Mouse (Mus musculus) ovary, adult 18-20 months (tissue): ENCODE results near the gene Capzb.

ENCODE experiments used
- DNase-seq: peaks from one replicate; pipeline ENCODE4 v3.0.0; 2022; ENCODE audit warnings: low spot score, mixed read lengths

Capzb gene

DNA sequence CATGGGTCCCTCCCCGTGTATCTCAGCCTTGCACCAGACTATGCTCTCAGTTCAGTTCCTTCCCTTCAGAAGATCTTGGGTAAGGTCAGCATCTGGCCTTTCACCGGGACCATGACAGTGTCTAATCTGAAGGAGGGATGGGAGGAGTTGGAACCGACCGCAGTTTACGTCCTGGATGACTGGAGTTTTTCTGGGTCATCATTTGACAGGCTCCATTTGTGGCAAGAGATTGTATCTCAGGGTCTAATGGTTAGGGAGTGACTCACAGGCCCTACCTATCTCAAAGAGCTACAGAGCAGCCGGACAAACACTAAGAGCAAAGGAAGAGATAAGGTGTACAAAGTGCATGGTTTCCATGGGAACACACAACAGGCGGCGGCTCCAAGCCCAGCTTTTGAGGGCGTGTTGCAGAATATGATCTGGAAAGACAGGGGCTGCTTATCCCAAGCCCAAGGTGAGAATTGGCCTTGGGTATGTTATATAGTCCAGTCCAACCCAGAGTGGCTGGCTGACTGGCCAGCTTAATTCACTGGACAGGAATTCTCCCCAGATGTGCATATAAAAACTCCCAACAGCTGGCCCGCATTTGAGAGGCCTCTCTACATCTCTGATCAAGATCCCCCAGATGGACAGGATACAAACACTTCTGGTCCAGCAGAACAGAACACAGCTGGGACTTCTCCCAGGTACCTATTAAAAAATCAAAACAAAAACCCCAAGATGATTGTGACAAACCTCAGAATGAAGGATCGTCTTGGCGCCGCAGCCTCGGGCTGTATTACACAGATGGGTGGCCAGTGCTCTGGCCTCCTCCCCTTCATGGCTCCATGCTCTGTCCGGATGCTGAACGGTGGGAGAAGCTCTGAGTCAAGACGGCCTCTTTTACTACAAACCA lies 12.7 kb upstream of the Capzb start:
- peak; percentile 20 for DNase-seq

DNA sequence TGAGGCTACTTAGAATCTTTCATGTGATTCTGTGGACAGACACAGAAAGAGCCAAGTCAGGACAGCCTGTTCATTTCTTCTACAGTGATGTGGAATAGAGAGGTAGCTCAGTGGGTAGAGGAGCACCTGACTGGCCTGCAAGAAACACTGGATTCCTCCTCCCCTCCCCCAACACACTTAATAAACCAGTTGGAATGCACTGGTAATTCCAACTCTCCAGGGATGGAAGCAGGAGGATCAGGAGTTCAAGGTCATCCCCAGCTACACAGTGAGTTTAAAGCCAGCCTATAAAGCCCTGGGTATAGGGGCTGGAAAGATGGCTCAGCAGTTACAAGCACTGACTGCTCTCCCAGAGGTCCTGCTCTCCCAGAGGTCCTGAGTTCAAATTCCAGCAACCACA lies 10.2 kb upstream of the Capzb start:
- DNase-seq: no peak

DNA sequence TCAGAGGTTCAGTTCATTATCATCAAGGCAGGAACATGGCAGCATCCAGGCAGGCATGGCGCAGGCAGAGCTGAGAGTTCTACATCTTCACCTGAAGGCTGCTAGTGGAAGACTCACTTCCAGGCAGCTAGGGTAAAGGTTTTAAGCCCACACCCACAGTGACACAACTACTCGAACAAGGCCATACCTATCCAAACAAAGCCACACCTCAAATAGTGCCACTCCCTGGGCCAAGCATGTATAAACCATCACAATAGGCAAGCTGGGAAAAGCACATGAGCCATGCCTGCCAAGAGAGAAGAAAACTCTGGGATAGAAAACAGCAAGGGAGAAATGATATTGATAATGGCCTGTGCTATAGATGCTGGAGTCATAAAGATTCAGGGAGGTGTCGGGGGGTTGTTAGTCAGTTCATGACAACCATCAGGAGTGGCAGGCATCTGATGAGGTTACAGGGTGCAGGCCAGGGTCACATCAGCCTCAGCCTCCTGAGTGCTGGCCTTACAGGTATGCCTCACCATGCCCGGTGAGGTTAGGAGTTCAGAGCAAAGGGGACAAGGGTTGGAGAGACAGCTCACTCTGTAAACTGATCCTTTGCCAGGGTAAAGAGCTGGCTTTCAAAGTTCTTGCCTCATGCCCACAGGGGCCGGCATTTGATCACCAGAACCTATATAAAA lies 6.8 kb upstream of the Capzb start:
- no peak for DNase-seq

GRCm38 (mm10) chr4:139187930-139188329 lies 4.8 kb upstream of the Capzb start:
- DNase-seq: no peak

- no peak for DNase-seq
Measured at GRCm38 (mm10) chr4:139191605-139192498, 847 bp upstream of the Capzb start.

DNA sequence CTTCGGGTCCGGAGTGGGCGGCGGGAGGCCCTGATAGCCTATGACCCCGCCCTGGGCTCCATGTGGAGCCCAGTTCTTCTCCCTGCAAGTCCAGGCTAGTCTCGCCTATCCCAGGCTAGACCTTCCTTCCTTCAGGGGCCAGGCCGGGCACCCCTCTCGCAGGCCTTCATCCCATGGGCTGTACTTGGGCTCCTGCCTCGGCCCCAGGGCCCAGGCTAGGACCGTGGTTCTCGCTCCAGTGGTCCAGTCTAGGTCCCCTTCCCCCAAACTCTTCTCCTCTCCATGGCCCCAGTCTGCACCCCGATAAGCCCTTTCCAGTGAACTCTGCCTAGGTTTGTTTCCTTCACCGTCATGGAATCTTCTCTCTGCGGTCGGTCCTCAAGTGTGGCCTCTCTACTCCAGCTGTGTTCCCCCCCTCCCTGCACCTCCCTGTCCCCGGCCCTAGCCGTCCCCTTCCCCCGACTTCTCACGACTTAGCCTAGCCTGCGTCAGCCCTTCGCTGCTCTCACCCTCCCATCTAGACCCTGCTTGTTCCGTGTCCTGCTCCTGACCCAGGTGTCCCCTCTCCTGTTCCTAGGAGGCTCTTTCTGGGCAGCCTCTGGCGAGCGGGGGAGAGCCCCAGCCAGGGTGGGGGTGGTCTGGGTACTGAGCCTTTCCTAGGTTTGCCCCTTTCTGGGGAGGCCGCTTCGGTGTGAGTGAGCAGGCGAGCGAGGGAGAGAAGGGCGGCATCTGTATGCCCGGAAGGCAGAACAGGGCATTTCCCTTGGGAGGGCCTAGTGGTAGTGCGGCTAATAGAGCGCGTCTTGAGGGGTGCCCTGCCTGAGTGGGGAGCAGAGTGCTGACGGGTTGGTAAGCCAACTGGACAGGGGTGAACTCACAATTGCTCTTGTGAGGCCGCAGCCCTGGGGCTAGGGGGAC lies 736 bp downstream of the Capzb start:
- no peak for DNase-seq

DNA sequence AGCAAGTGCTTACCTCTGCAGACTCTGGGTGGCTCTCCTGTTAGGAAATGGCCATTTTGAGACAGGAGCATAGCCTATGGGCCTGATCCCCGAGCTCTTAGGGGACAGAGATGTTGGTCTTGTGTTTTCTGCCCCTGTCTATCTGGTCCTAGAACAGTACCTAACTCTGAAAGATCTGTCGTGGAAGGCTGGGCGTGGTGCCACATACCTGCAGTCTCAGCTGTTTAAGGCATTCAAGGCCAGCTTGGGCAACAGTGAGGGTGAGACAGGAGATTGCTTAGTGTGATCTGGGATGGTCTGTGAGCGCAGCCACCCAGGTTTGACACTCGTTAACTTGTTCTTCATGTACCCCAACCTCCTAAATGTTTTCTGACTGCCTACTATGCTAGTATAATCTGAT lies 2.4 kb downstream of the Capzb start:
- no peak for DNase-seq

DNA sequence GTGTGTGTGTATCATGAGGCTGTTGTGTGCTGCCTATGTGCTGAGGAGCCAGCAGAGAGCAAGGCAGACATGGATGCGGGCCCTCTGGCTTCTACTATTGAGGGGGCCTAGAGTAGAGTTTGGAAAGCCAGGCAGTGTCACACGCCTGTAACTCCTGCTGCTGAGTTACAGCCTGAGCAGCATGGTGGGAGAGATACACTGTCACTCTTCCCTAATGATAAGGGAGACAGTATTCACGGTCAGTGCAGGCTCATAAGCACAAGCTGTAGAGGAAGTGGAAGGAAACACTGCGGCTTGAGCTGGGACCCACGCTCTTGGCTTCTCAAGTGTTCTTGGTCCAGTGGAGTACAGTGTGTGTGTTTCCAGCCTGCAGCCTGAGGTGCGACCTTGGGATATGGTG lies 3.8 kb downstream of the Capzb start:
- no peak for DNase-seq

DNA sequence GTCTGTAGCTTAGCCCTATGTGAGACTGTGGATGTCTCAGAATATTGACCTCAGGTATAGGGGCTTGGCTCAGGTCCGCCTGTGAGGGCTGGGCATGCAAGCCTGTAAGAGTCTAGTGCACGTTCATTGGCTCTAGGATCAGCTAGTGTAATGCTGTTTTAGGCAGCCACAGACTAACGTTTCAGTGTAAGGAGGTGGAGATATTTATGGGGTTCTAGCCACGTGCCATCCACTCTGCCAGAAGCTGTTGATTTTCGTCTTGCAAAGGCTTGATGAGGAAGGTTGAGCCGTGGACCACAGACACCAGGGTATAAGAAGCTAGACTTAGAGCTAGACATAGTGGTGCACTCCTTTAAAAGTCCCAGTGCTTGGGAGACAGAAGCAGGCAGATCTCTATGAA lies 4.2 kb downstream of the Capzb start:
- DNase-seq: no peak

DNA sequence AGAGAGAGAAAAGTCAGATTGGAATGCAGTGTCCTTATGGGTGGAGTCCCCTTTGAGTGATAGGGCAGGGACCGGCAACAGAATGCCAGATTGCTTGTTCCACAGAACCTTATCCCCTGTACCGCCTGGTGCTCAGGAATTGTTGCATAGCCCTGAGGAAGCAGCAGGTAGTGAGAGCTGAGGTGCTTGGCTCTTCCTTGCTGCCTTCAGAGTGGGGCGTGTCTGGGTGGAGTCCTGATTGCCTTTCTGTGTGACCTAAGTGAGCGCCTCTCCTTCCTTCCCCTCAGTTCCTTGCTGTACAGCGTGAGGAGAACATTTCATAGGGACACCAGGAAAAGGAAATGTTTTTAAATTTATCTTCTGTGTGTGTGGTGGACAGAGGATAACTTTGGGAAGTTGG lies 4.8 kb downstream of the Capzb start:
- DNase-seq: no peak

DNA sequence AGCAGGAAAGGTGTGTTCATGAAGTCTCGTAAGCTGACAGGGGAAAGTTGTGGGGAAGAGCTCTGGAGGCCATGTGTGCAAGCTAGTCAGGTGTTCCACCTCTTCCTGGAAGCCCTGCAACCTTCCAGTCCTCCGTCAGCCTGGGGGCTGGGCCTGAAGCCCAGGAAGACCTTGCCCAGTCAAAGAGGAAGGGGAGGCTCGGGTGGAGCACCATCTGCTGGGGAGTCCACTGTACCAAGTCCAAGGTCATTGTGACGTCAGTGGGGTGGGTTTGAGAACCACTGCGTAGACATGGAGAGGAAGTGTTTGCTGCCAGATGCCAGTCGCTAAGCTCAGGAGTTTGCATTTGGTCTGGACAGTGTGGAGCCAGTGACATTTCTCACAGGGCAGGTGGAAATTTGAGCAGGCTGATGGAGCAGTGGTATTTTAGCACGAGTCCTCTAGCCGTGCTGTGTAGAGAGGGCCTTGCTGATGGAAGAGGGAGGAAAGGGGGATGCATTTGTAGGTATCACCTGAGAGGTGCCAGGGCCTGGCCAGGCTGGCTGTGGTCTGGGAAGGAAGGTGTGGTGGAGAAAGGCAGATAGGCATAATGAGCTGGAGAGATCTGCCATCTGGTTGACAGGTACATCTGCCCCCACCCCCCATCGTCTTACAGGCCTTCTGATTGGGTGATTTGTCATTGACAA lies 5.4 kb downstream of the Capzb start:
- peak; percentile 74 for DNase-seq

GRCm38 (mm10) chr4:139199126-139199525 lies 6.4 kb downstream of the Capzb start:
- DNase-seq: no peak

GRCm38 (mm10) chr4:139199703-139200340 lies 7.1 kb downstream of the Capzb start:
- no peak for DNase-seq

GRCm38 (mm10) chr4:139200946-139201345 lies 8.2 kb downstream of the Capzb start:
- no peak for DNase-seq

DNA sequence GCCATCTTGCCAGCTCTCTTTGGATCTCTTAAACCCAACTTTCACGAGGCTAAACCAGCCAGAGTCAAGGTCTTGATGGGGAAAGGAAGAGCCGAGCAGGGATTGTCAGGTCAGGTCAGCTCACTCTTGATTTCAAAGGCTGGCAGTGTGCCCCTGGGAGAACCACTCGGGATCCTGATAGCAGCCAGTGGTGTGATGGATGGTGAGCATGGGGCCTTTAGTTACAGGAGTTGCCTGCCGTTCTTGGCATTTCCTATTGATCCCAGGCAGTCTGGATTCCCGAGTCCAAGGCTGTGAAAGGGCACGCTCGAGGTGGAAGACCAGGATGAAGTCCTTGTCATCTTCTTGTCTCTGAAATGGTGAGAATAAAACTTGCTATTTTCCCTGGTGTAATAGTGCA lies 9.9 kb downstream of the Capzb start:
- DNase-seq: peak; percentile 60

DNA sequence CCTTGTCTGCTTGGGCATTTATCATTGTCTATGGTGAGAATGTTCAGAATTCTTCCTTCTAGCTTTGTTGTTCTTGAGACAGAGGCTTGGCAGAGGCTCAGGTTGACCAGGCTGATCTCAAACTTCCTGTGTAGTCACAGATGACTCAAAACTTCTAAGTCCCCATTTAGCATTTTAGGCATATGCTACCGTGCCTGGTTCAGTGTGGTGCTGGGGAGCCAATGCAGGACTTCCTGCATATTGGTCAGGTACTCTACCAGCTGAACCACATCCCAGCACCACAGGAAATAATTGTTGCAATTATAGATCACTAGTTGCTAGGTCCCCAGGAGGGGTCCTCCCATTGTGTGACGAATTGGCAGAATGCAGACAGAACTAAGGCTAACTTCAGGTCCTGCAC lies 10.7 kb downstream of the Capzb start:
- DNase-seq: no peak

DNA sequence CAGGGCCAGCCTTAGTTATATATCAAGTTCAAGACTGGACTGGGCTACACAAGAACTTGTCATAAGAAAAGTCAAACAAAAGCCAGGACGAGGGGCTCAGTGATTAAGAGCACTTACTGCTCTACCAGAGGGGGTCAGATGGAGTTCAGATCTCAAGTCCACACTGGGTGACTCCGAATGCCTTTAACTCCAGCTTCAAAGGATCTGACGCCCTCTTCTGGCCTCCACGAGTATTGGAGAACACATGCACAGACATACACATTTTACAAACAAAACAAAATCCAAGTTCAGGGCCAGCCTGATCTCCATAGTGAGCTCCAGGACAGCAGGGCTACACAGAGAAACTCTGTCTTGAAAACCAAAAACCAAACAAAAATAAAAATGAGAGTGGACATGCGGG lies 13.1 kb downstream of the Capzb start:
- no peak for DNase-seq

- no peak for DNase-seq
Measured at GRCm38 (mm10) chr4:139206353-139207045, 13.8 kb downstream of the Capzb start.

DNA sequence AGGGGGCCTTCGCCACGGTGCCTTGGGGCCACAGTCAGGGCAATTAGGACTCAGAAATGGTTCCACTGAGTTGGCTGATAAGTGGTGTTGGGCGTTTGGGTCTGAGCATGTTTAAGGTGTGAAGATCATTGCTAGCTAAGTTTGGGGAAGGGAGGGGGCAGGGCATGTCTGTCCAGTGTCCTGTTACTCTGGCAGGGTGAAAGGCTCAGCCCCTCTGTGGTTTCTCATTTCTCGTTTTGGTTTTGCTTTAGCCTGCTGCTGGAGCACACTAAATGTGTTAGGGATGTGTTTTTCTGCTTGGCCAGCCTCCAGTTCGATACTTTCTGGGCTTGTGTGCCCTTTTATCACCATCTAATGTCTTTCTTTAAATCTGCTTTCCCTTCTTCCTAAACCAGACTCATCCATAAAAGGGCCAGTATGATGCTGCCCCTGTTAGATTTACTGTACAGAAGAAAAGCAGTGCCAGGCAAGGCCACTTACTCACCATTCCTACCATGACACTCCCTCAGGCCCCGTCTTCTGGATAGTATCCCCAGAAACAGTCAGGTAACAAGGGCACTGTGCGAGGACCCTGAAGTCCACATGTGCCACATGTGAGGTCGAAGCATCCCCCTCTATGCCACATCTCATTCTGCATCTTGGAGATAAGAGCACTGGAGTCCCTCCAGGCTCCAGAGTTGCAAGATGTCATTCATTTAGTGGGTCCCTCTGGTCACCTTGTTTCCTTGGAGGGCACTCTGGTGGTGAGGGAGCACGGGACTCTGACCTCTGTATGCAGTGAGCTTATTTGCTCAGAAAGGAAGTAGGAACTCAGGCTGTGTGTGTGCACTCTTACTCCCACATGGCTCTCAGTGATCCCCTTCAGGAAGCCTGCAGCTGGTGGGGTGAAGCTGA lies 15.8 kb downstream of the Capzb start:
- no peak for DNase-seq
